Mouse (Mus musculus) erythroblast, embryonic 14.5 days (primary cell): ENCODE data around the gene Grin3b.

Source experiments
- GATA1 ChIP-seq: IDR thresholded peaks from 2 replicates; pipeline ENCODE4 v1.6.1; 2012; ENCODE audit warnings: low read length, inconsistent platforms, mixed read lengths
- TAL1 ChIP-seq: IDR thresholded peaks from 3 replicates; pipeline ENCODE4 v1.6.1; 2012; ENCODE audit warnings: low read length, inconsistent platforms, mixed read lengths

- no peak for TF ChIP-seq GATA1
- TF ChIP-seq TAL1: no peak
These were observed 33.1 kb downstream of the Grin3b start for GRCm38 (mm10) chr10:80003374-80004232.
